Mouse (Mus musculus) monocyte, adult 5-6 weeks (primary cell): ENCODE data around the gene Polr1b. TPM values are rescaled to one million over a fixed set of nuclear protein-coding genes. Genes with fewer than 3 reads are reported as not detected.
A peak's percentile ranks its signal among the peaks of the same experiment; 100 is the strongest.

Experiments used
- ATAC-seq: fragments of 153-309, 156-312 bp; replicated peaks from 2 replicates; pipeline ENCODE4 v1.8.0; 2017; ENCODE audit warnings: mild to moderate bottlenecking; ENCODE audit not compliant: low TSS enrichment, insufficient number of reproducible peaks, severe bottlenecking, poor library complexity, low FRiP score
- total RNA-seq: library from RNA; stranded (forward); fragments of 200-1000, 200-491, 200-594 nt; gene quantifications from 3 replicates; pipeline ENCODE4 v1.2.3, GENCODE M21; 2017

Polr1b gene
- 6.4 to 20.7 TPM (median 13.2 TPM) in 3 replicates for total RNA-seq

DNA sequence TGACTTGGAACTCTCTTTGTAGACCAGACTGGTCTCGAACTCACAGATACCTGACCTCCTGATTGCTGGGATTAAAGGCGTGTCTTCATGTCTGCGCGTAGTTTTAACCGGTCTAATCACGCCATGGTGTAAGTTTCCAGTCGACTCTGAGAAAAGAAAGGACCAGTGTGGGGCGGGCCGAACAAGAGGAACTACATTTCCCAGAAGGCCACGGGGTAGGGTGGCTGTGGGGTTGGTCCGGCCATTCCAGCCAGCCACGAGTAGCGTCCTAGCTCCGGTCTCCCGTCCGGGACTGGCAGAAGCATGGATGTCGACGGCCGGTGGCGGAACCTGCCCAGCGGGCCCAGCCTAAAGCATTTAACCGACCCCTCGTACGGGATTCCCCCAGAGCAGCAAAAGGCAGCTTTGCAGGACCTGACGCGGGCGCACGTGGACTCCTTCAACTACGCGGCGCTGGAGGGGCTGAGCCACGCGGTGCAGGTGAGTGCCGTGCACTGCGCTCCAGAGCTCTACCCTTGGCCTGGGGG is at the start of gene Polr1b:
Gene Polr1b (plus strand): TSS at position 212 of the 527 bp plus-strand sequence.
- peak; percentile 99 for ATAC-seq

- ATAC-seq, result no peak
Observed at GRCm38 (mm10) chr2:129052451-129052983, 48.3 kb upstream of the Polr1b start.

GRCm38 (mm10) chr2:129055741-129056140 is 45.1 kb upstream of the Polr1b start:
- no peak for ATAC-seq

- no peak for ATAC-seq
Observed at GRCm38 (mm10) chr2:129056597-129056996, 44.2 kb upstream of the Polr1b start.

- ATAC-seq, result no peak
Observed at GRCm38 (mm10) chr2:129057256-129057655, 43.5 kb upstream of the Polr1b start.

- ATAC-seq, result no peak
Observed at GRCm38 (mm10) chr2:129057920-129058361, 42.9 kb upstream of the Polr1b start.

GRCm38 (mm10) chr2:129061456-129062059 is 39.2 kb upstream of the Polr1b start:
- no peak for ATAC-seq

DNA sequence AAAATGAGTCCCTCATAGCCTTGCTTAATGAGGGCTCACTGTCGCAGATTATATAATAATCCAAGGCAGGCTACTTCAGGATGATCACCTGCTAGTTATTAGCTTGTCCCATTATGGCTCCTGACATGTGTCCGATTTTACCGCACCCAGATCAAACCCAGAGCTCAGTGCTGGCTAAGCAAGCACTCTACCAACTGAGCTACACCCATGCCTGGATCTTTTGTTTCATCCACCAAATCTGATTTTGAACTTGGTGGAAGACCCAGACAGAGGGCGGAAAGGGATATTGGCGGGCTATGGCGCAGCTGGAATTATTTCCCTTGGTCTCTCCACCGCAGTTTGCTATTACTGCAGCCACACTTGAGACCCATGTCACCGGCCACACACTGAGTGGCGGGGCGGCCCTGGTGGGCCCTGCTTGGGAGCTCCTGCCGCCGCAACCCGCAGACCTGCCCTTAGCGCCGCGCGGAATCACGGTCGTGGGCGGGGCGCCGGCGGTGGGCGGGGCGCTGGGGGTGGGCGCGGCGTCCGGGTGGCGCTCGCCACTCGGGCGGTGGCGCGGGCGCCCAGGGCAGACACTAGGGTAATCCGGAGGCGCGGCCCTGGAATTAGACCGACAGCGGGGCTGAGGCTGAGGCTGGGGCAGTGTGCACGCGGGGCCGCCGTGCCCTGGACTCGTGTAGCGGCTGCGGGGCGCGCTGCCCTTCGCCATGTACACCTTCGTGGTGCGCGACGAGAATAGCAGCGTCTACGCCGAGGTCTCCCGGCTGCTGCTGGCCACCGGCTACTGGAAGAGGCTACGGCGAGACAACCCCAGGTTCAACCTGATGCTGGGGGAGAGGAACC is 35.1 kb upstream of the Polr1b start, which contains the start of gene Ttl:
Gene Ttl (plus strand): TSS at position 506 of the 846 bp plus-strand sequence.
- ATAC-seq, result peak; percentile 59; the same call in 1 of the 2 replicates

- ATAC-seq, result peak; percentile 38; the same call in 1 of the 2 replicates
Observed at GRCm38 (mm10) chr2:129066326-129066725, 34.5 kb upstream of the Polr1b start.

GRCm38 (mm10) chr2:129070296-129070695 is 30.5 kb upstream of the Polr1b start:
- ATAC-seq, result no peak

- no peak for ATAC-seq
Observed at GRCm38 (mm10) chr2:129078313-129078712, 22.5 kb upstream of the Polr1b start.

GRCm38 (mm10) chr2:129079194-129079593 is 21.6 kb upstream of the Polr1b start:
- ATAC-seq, result no peak

GRCm38 (mm10) chr2:129081097-129081496 is 19.7 kb upstream of the Polr1b start:
- ATAC-seq, result no peak

DNA sequence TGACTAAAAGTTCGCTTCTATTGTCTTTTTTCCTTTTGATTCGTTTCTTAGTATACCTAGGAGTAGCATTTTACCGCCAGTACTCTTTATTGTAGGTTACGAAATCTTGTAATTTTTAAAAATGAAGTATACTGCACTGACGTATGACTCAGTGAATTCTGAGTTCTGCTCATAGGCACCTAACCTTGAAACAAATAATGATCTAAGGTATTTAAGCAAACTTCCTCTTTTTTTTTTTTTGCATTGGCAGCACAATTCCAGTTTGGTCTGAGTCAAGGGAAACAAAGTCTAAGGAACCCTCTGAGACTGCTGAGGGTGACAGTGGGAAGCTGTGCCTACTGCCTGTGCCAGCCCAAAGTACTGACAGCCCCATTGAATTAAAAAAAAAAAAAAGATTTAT is 17.3 kb upstream of the Polr1b start:
- no peak for ATAC-seq

DNA sequence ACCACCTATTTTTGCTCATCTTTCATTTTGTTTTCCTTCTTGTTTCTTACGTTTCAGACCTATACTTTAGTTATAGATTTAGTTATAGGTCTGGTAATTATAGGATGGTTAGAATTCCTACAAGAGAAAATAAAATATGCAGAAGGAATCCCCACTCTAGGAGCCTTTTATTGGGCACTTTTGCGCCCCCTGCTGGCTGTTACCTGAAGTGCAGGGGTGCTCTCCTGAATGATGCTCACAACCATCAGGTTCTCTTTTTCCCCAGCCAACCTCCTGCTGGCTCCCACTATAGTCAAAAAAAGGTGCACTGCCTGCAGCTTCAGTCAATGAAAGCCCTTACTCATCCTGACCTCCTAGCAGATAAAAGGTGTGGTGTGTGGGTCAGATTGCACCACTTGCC is 15.8 kb upstream of the Polr1b start:
- no peak for ATAC-seq

DNA sequence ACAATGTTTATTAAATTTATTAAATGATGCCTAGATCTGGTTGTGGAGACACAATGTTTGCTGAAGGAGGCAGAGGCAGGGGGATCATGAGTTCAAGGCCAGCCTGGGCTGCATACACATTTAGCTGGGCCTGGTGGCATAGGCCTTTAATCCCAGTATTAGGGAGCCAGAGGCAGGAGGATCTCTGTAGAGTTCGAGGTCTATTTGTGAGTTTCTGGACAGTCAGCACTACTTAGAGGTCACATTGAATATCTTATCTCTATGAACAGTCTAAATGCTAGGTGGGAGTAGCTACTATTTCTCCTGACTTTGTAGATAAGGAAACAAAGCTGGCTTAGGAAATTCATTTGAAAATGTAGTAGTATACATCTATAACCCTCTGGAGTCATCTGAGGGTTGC is 13.3 kb upstream of the Polr1b start:
- no peak for ATAC-seq

DNA sequence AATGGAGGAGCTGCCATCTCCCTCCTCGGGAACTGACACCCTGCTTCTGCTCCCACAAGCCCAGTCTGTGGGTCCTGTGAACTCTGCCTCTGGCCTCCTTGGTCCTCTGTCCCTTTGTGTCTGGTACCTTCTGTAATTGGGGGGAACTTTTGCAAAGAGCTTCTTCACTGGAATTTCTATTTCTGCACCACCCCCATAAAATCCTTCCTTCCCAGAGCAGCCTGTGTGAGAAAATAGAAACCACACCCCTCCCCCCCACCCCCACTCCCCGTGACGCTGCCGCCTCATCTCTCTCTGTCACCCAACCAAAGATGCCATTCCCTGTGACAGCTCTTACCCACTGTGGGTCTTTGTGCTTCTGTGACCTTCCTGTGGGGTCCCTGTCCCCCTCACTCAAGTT is 10.4 kb upstream of the Polr1b start:
- ATAC-seq, result no peak

DNA sequence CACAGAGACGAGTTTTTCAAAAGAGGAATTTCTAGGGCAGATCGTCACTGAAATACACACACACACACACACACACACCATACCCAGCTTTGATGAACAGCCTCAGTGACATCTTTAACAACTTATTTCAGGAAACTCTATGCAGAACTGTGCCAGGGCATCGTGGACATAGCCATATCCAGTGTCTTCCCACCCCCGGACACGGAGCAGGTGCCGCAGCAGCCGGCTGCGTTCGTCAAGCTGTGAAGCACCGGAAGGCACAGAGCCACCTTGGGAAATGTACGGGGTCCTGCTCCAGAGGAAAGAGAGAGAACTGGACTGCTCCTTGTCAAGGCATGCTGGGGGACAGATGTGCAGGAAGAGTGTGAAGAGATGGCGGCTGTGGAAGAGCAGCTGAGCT is 8.0 kb upstream of the Polr1b start:
- no peak for ATAC-seq

DNA sequence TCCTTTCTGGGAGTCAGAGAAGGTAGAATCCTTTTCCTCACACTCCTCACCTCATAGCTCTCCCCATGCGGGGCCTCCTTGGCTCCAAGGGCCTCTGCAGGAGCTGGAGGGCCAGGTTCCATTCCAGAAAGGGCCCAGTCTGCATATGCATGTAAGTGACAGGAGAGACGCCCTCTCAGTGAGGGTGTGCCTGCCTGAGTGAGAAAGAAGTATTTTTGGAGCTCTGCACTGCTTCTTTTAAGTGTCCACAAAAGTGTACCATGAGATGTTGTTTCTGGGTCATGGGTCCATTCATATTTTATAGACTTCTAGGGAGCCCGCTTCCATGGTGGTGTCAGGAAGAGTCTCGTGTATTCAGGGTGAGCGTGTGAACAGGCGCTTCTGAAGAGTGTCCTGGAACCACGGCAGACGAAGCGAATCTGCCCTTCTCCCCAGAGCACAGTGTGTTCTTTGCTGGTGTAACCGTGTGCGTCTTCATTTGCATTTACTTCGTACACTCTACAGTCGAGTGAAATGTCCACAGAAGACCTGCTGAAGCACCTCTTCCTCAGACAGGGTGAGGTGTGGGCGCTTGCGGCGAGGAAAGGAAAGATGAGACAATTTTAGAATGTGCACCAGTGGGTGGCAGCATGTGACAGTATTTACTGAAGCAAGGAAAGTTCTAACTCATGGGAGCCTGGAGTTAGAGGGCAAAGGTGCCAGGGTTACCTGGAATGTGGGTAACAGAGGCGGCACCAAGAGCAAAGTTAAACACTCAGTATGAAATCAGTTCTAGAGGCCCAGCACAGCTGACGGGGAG is 6.7 kb upstream of the Polr1b start:
- ATAC-seq, result no peak
